Comparison of ENCODE assay signal across 8 mouse cellular contexts in genomic region chr3:36688874-36689273, GRCm38 (mm10). TPM values are rescaled to one million over a fixed set of nuclear protein-coding genes. Genes with fewer than 3 reads are reported as not detected.
DNase-seq lines count a peak whose midpoint lies in the region; ATAC-seq and TF ChIP-seq lines count a peak whose summit lies in the region.

No protein-coding gene starts in this region.

- WGBS in embryonic facial prominence, embryonic 15.5 days: 4% methylated on average over 21 of the region's 21 CpGs
- WGBS in heart, embryonic 13.5 days: 3% methylated on average over 21 of the region's 21 CpGs
- WGBS in kidney, embryonic 15.5 days: 3% methylated on average over 21 of the region's 21 CpGs
- WGBS in liver, embryonic 11.5 days: 3% methylated on average over 21 of the region's 21 CpGs
- 4% methylated on average over 21 of the region's 21 CpGs for WGBS in neural tube, embryonic 12.5 days
- 2% methylated on average over 21 of the region's 21 CpGs for WGBS in stomach, postnatal 0 days

- no peak for TF ChIP-seq EP300 in stomach, postnatal 0 days (optimal IDR thresholded peaks at IDR 0.05)

- H3K4me1 ChIP-seq in embryonic facial prominence, embryonic 15.5 days: peaks cover 16% of the 10 kb centered on the region
- H3K4me1 ChIP-seq in heart, embryonic 13.5 days: peaks cover 12% of the 10 kb centered on the region
- H3K4me1 ChIP-seq in kidney, embryonic 15.5 days: peaks cover 17% of the 10 kb centered on the region
- H3K4me1 ChIP-seq in liver, embryonic 11.5 days (replicated peaks; ENCODE audit: control insufficient read depth, insufficient read depth, low read length): no peaks in the 10 kb centered on the region
- no peaks in the 10 kb centered on the region; the same call in 1 of the 2 replicates for H3K4me1 ChIP-seq in neural tube, embryonic 12.5 days
- H3K4me1 ChIP-seq in stomach, postnatal 0 days (replicated peaks; ENCODE audit: control insufficient read depth, insufficient read depth): no peaks in the 10 kb centered on the region

- H3K9ac ChIP-seq in embryonic facial prominence, embryonic 15.5 days: no peak overlapping the region
- peak overlapping the region; percentile 86 for H3K9ac ChIP-seq in heart, embryonic 13.5 days
- H3K9ac ChIP-seq in kidney, embryonic 15.5 days: peak overlapping the region; percentile 38; the same call in 1 of the 2 replicates
- no peak overlapping the region for H3K9ac ChIP-seq in liver, embryonic 11.5 days (ENCODE audit: low read depth, low read length)
- no peak overlapping the region; the same call in 1 of the 2 replicates for H3K9ac ChIP-seq in neural tube, embryonic 12.5 days
- peak overlapping the region; percentile 63; the same call in 1 of the 2 replicates for H3K9ac ChIP-seq in stomach, postnatal 0 days (ENCODE audit: low read length)

- ATAC-seq in embryonic facial prominence, embryonic 15.5 days (ENCODE audit: insufficient number of reproducible peaks, low FRiP score, low TSS enrichment, low read depth): peak; percentile 51; the same call in 1 of the 2 replicates
- ATAC-seq in heart, embryonic 13.5 days (ENCODE audit: extremely low read depth, insufficient number of reproducible peaks, low FRiP score, low TSS enrichment): no peak; the same call in 1 of the 2 replicates
- peak; percentile 58 for ATAC-seq in kidney, embryonic 15.5 days (replicated peaks; ENCODE audit: low FRiP score)
- 0 out of 2 replicates have a peak, but pooled peaks have one; percentile 54 for ATAC-seq in liver, embryonic 11.5 days (replicated peaks; ENCODE audit: low FRiP score)
- peak; percentile 67 for ATAC-seq in neural tube, embryonic 12.5 days (ENCODE audit: low FRiP score, low read depth)
- ATAC-seq in stomach, postnatal 0 days (ENCODE audit: low FRiP score, low TSS enrichment): peak; percentile 53; the same call in 1 of the 2 replicates

- peak; percentile 14 for DNase-seq in 3134 (ENCODE audit: extremely low read depth, insufficient read length, low spot score)
- DNase-seq in brain, adult 2 months (ENCODE audit: low read depth, low spot score): peak; percentile 66
- DNase-seq in liver, embryonic 11.5 days (ENCODE audit: low spot score): peak; percentile 76
- peak; percentile 71 for DNase-seq in stomach, postnatal 0 days (ENCODE audit: low spot score)

- H3K9me3 ChIP-seq in embryonic facial prominence, embryonic 15.5 days (replicated peaks): no peaks in the 10 kb centered on the region
- no peaks in the 10 kb centered on the region for H3K9me3 ChIP-seq in heart, embryonic 13.5 days
- H3K9me3 ChIP-seq in kidney, embryonic 15.5 days (replicated peaks): no peaks in the 10 kb centered on the region
- no peaks in the 10 kb centered on the region for H3K9me3 ChIP-seq in liver, embryonic 11.5 days (ENCODE audit: control insufficient read depth, low read length)
- no peaks in the 10 kb centered on the region for H3K9me3 ChIP-seq in neural tube, embryonic 12.5 days
- H3K9me3 ChIP-seq in stomach, postnatal 0 days (ENCODE audit: control insufficient read depth, low read length): no peaks in the 10 kb centered on the region

- peak overlapping the region; percentile 56 for H3K4me3 ChIP-seq in embryonic facial prominence, embryonic 15.5 days (replicated peaks)
- peak overlapping the region; percentile 83 for H3K4me3 ChIP-seq in heart, embryonic 13.5 days
- H3K4me3 ChIP-seq in kidney, embryonic 15.5 days (replicated peaks): peak overlapping the region; percentile 67
- peak overlapping the region; percentile 56 for H3K4me3 ChIP-seq in liver, embryonic 11.5 days (ENCODE audit: low read depth, low read length)
- H3K4me3 ChIP-seq in neural tube, embryonic 12.5 days: peak overlapping the region; percentile 70
- peak overlapping the region; percentile 58 for H3K4me3 ChIP-seq in stomach, postnatal 0 days (ENCODE audit: low read depth, low read length)

- no peaks in the 10 kb centered on the region for H3K36me3 ChIP-seq in embryonic facial prominence, embryonic 15.5 days
- no peaks in the 10 kb centered on the region for H3K36me3 ChIP-seq in heart, embryonic 13.5 days
- no peaks in the 10 kb centered on the region for H3K36me3 ChIP-seq in kidney, embryonic 15.5 days
- no peaks in the 10 kb centered on the region for H3K36me3 ChIP-seq in liver, embryonic 11.5 days (ENCODE audit: control insufficient read depth, insufficient read depth, low read length)
- no peaks in the 10 kb centered on the region for H3K36me3 ChIP-seq in neural tube, embryonic 12.5 days
- no peaks in the 10 kb centered on the region for H3K36me3 ChIP-seq in stomach, postnatal 0 days (ENCODE audit: control insufficient read depth, insufficient read depth, low read length)

- TF ChIP-seq CTCF in stomach, postnatal 0 days (IDR thresholded peaks at IDR 0.05; ENCODE audit: low read depth): peak; percentile 86

- peaks cover 17% of the 10 kb centered on the region; the same call in 1 of the 2 replicates for H3K27me3 ChIP-seq in embryonic facial prominence, embryonic 15.5 days
- H3K27me3 ChIP-seq in heart, embryonic 13.5 days (replicated peaks): peaks cover 20% of the 10 kb centered on the region
- H3K27me3 ChIP-seq in kidney, embryonic 15.5 days: peaks cover 14% of the 10 kb centered on the region
- peaks cover 29% of the 10 kb centered on the region for H3K27me3 ChIP-seq in liver, embryonic 11.5 days (replicated peaks; ENCODE audit: control insufficient read depth, insufficient read depth, low read length)
- 0 out of 2 replicates have a peak, but pooled peaks cover 5% of the 10 kb centered on the region for H3K27me3 ChIP-seq in neural tube, embryonic 12.5 days (replicated peaks)
- no peaks in the 10 kb centered on the region for H3K27me3 ChIP-seq in stomach, postnatal 0 days (ENCODE audit: control insufficient read depth, insufficient read depth, low read length)

- no peak overlapping the region for H3K27ac ChIP-seq in embryonic facial prominence, embryonic 15.5 days (replicated peaks)
- no peak overlapping the region for H3K27ac ChIP-seq in heart, embryonic 13.5 days (replicated peaks)
- H3K27ac ChIP-seq in kidney, embryonic 15.5 days: peak overlapping the region; percentile 28; the same call in 1 of the 2 replicates
- H3K27ac ChIP-seq in liver, embryonic 11.5 days (ENCODE audit: low read depth, low read length): no peak overlapping the region
- H3K27ac ChIP-seq in neural tube, embryonic 12.5 days: no peak overlapping the region
- 0 out of 2 replicates have a peak overlapping the region, but pooled peaks have one; percentile 30 for H3K27ac ChIP-seq in stomach, postnatal 0 days (replicated peaks)

- H3K4me2 ChIP-seq in embryonic facial prominence, embryonic 15.5 days (replicated peaks): peak overlapping the region; percentile 78
- H3K4me2 ChIP-seq in heart, embryonic 13.5 days: peak overlapping the region; percentile 91
- peak overlapping the region; percentile 89 for H3K4me2 ChIP-seq in kidney, embryonic 15.5 days
- peak overlapping the region; percentile 74 for H3K4me2 ChIP-seq in liver, embryonic 11.5 days
- peak overlapping the region; percentile 84 for H3K4me2 ChIP-seq in neural tube, embryonic 12.5 days (replicated peaks)
- H3K4me2 ChIP-seq in stomach, postnatal 0 days (replicated peaks; ENCODE audit: low read depth): peak overlapping the region; percentile 86

RNA-seq across cellular contexts. Expression of gene Trpc3, which starts 1.1 kb away (rescaled TPM):
- polyA plus RNA-seq in embryonic facial prominence, embryonic 15.5 days (2015; fragmentation: Nextera tagmentation; extraction: Ambion mirVana): 3.3 and 3.7 TPM in 2 replicates
- polyA plus RNA-seq in heart, embryonic 13.5 days (2015; fragmentation: Nextera tagmentation; extraction: Ambion mirVana): 2.5 and 4.9 TPM in 2 replicates
- polyA plus RNA-seq in kidney, embryonic 15.5 days (2015; fragmentation: Nextera tagmentation; extraction: Ambion mirVana): 8.6 and 9.9 TPM in 2 replicates
- 1.1 and 1.4 TPM in 2 replicates for polyA plus RNA-seq in liver, embryonic 11.5 days (2014; fragmentation: Nextera tagmentation; extraction: Ambion mirVana)
- 7.9 and 8.5 TPM in 2 replicates for polyA plus RNA-seq in neural tube, embryonic 12.5 days (2016; fragmentation: Nextera tagmentation; extraction: Ambion mirVana)
- 2.0 and 2.1 TPM in 2 replicates for polyA plus RNA-seq in stomach, postnatal 0 days (2015; fragmentation: Nextera tagmentation; extraction: Ambion mirVana)

Comparison
In these comparisons a context has a peak if more than half of its experiments do, and no peak if none do; other contexts are left out.
1. DNase-seq: peak in every context shown above with its lines; median percentile 76 in liver, embryonic 11.5 days; 71 in stomach, postnatal 0 days; 66 in brain, adult 2 months; 14 in 3134.
2. H3K27ac ChIP-seq: peak in kidney, embryonic 15.5 days (single experiment) and stomach, postnatal 0 days (single experiment); none in embryonic facial prominence, embryonic 15.5 days (single experiment), heart, embryonic 13.5 days (single experiment), liver, embryonic 11.5 days (single experiment) and neural tube, embryonic 12.5 days (single experiment).
3. H3K9ac ChIP-seq: peak in heart, embryonic 13.5 days (single experiment), kidney, embryonic 15.5 days (single experiment) and stomach, postnatal 0 days (single experiment); none in embryonic facial prominence, embryonic 15.5 days (single experiment), liver, embryonic 11.5 days (single experiment) and neural tube, embryonic 12.5 days (single experiment).
4. Peak in every context shown above with its lines, with median percentiles within 50 percentile points of each other: H3K4me2 ChIP-seq and H3K4me3 ChIP-seq.